Mouse (Mus musculus): ENCODE measurements at regions not wholly inside any gene's neighbourhood (a gene's known extent, or its start where the extent isn't known, plus 50 kb on each side); places are given as distances from the start of the nearest gene placed in this dataset.

GRCm38 (mm10) chr2:45519550-45520152, 402.5 kb upstream of the Zeb2 start:
- no peak for DNase-seq (ENCODE audit: low spot score in 2 of 2)

- DNase-seq (ENCODE audit: low spot score in 2 of 2) = no peak
These were observed 397.3 kb upstream of the Zeb2 start for GRCm38 (mm10) chr2:45514290-45515180.

DNA sequence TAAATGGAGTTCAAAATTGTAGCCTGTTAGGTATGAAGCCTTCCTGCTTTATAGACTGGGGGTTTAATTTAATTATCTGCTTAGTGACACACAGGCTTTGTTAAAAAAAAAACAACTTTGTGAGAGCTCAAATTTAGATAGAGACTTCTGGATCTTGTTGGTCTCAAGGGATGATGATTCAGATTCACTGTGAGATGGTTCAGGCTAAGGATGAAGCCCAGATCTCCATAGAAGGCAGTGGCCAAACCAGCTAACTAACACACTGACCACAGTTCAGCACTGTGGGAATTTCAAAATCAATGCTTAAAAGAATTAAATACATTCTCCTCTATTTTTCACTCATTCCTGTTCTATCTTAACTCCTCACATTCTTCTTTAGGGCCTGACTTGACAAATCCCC, 395.7 kb upstream of the Zeb2 start:
- no peak for DNase-seq (ENCODE audit: low spot score in 2 of 2)

- DNase-seq (ENCODE audit: low spot score in 2 of 2) = no peak
These were observed 394.6 kb upstream of the Zeb2 start for GRCm38 (mm10) chr2:45511791-45512190.

- DNase-seq (ENCODE audit: low spot score in 2 of 2) = no peak
These were observed 387.3 kb upstream of the Zeb2 start for GRCm38 (mm10) chr2:45504468-45504867.

DNA sequence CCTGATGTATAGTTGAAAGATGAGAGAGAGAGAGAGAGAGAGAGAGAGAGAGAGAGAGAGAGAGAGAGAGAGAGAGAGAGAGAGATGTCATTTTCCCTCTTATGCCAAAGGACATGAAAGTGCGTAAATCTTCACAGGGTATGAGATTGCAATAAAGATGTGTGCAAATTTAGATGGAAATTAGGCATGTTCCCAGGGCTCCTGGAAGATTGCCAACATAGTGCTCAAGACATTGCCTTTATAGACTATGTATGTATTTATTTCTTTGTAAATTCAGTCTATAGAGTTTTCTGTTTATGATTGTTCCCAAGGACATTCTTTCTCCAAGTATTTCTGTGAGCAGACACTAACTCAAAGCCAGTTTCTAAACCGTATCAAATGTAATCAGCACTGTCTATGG, 376.5 kb upstream of the Zeb2 start:
- DNase-seq (ENCODE audit: low spot score in 2 of 2) = no peak

GRCm38 (mm10) chr2:45486530-45486929, 369.3 kb upstream of the Zeb2 start:
- DNase-seq (ENCODE audit: low spot score in 2 of 2) = no peak

DNA sequence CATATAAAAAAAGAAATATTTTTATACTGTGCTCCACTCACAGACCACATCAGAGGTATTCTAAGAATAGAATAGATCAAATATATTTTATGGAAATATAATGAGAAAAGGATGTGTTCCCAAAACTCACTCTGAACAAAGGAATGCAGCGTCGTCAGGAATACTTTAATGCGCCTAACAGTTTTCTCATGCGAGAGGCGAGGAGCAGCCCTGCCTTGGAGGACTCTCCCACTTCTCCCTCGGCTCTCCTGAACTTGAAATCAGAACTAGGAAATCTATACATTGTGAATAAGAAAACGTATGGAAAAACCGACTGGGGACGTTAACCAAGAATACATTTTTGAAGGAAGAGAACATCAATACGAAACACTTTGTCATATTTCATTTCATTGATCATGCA, 368.3 kb upstream of the Zeb2 start:
- no peak for DNase-seq (ENCODE audit: low spot score in 2 of 2)

GRCm38 (mm10) chr2:45480671-45481070, 363.5 kb upstream of the Zeb2 start:
- DNase-seq (ENCODE audit: low spot score in 2 of 2) = no peak

- DNase-seq (ENCODE audit: low spot score in 2 of 2) = no peak
These were observed 358.8 kb upstream of the Zeb2 start for GRCm38 (mm10) chr2:45475996-45476395.

DNA sequence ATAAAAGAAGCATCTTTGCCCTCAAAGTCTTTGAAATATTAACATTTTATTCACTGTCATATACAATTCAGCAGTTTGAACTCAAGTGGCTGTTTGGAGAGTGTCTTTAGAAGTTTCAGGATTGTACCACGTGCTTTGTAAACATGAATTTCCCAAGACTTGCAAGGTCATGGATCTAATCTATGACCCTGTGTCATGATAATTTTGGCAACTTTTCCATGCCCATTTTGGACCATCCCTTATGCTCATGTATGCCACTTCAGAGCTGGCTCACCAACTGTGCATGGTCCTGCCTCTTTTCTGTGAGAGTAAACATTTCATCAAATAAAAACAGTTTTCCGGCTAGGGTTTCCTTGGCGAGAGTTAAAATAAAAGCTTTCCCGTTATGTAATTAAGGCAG, 347.1 kb upstream of the Zeb2 start:
- no peak for DNase-seq (ENCODE audit: low spot score in 2 of 2)

GRCm38 (mm10) chr2:45459410-45459809, 342.2 kb upstream of the Zeb2 start:
- DNase-seq (ENCODE audit: low spot score in 2 of 2) = no peak

DNA sequence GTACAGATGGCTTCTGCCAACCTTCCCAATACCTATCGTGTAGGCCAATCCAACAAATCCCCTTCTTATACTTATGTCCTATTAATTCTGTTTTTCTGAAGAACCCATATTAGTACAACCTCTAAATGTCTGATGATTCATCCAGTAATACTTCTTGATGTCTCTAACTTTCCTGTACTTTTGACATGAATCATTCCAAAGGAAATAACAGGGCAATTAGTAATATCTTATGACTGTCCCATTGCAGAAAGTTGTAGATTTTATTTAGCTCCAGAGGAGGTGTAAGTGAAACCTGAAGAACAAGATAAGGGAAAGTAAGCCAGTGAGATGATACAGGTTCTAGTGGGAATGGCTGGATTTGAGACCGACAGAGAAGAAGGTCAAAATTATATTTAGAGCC, 337.6 kb upstream of the Zeb2 start:
- DNase-seq (ENCODE audit: low spot score in 2 of 2) = no peak

GRCm38 (mm10) chr2:45439146-45439545, 322.0 kb upstream of the Zeb2 start:
- DNase-seq (ENCODE audit: low spot score in 2 of 2) = no peak

GRCm38 (mm10) chr2:45438739-45439138, 321.5 kb upstream of the Zeb2 start:
- no peak for DNase-seq (ENCODE audit: low spot score in 2 of 2)

DNA sequence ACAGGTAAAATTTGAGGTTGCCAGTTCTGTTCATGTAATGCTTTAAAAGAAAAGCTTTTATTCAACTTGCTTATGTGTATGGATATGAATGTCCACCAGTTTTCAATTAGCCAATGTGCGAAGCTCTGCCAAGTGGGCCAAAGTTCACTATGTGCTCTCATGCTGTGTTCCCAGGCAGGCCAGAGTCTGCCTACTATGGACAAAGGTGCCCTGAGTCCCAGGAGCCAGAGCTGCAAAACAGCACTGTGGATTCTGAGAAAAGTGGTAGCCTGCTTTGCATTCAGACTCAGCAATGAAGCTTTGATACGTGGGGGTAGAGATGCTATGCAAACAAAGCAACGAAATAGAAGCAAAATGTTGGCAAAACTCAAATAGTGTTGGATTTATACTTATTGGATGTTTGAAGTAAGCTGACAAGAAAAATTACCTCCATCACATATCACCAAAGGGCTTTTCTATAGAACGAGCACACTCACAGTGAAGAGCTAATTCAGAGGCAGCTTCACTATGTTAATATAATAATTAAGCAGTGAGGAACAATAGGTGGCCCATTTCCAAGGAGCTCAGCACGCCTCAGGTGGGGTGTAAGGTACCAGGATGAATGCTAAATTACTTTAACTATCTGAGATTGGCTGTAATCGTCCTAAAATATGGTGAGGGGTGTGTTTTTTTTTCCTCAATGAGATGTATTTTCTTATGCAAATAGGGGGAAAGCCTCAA, 318.2 kb upstream of the Zeb2 start:
- DNase-seq (ENCODE audit: low spot score in 2 of 2) = peak in 1 of 2 experiments; percentile 50

DNA sequence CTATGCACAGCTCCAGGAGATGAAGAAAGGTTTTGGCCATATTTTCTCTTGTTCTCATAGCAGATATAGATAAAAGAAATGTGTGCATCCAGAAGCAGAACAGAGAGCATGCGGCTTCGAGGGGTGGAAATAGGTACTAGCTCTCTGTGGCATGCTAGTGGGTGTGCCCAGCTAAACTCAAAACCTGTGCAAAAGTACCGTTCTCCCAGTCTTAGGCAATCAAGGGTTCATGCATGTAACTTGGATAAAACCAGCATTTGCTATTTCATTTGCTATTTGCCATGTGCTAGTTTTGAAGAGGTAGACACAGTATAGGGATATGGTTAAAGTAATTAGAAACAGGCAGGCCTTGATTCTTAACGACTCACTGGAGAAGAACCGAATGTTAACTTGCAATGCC, 317.6 kb upstream of the Zeb2 start:
- DNase-seq (ENCODE audit: low spot score in 2 of 2) = no peak

DNA sequence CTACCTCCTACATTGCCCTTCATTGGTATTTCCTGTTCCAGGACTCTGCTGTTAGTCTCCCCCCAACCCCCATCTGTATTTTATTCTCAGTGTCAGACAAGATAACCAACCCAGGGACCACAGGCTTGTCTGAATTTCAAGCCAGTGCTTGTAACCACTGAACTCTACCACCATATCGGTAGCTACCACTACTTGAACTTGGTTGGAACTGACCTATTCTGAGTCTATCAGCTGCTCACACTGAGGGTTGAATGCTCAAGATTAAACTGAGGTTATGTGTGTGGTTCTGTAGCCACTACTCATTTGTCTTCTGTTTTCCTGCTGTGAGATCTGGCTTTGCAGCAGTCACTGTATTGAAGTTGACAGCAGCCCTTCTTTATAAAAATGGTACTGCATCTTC, 317.0 kb upstream of the Zeb2 start:
- no peak for DNase-seq (ENCODE audit: low spot score in 2 of 2)

DNA sequence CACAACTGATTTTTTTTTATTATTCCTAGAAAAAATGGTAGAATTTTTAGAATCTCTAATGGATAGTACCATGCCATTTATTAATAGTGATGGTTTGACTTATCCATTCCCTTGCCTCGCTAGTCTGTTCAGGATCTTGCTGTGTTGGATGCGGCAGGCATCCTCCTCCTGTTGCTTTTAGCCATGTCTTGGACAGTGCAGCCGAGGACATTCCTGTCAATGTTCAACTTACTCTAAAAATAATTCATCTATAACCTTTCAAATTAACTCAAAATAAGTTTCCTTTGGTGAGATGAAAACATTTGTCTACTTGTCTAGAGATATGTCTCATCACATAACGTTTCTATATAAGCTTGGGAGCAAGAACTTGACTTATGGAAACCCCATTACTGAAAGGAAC, 314.2 kb upstream of the Zeb2 start:
- DNase-seq (ENCODE audit: low spot score in 2 of 2) = no peak

DNA sequence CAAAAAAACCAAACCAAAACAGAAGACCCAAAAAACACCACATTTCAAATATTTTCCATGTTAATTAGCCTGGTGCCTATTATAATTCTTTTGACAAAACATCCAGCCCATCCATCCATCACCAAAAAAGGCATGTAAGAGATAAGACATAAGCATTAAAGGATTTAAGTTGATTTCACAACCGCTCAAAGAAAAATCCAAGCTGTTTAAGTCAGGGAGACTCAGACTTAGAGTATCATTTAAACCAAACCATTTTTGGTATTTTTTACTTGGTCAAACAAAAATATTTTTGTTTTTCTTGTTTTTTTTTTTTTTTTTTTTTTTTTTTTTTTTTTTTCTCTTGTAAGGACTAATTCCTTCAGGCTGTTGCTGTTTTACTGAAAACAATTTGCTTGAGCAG, 304.6 kb upstream of the Zeb2 start:
- no peak for DNase-seq (ENCODE audit: low spot score in 2 of 2)

DNA sequence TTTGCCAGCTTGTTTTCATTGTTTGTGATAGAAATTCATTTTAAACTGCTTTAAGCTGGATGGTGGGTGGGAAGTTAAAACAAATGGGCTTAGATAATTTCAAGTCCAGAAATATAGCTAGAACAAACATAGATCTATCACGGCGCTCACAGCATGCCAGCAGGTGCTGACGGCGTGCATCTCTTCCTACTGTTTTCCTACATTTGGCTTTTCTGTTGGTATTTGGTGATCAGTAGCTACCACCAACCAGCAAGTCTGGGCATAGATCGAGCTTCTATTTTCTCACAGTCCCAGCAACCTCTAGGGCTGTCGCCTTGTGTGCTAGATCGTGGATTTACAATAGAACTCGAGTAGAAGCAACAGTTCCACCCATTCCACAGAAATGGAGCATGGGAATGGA, 290.9 kb upstream of the Zeb2 start:
- DNase-seq (ENCODE audit: low spot score in 2 of 2) = no peak

DNA sequence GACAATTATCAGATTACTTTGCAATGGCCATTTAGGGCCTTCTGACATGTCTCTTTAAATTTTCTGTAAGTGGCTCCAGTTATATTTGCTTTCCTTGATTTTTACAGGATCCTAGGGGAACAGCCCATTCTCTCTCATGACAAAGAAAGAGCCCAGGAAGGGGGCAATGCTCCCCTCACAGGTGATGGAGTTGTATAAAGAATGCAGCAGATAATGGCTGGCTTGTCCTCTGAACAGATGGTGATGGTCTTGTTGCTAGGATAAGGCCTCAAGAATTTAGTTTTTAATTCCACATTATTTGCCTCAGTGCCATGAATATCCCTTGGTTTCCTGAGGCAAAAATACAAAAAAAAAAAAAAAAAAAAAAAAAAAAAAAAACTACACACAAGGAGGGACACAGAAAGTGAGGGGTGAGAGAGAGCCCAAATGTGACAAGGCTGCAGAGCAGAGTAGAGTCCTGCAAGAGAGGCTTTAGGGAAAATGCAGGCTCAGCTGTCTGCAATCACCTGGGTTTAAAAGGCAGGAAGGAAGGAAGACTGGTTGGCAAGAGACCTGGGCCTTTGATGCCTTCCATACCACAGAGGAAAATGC, 272.8 kb upstream of the Zeb2 start:
- DNase-seq (ENCODE audit: low spot score in 2 of 2) = no peak
